25 mouse cellular contexts compared by ENCODE assay signal in the genomic region with DNA sequence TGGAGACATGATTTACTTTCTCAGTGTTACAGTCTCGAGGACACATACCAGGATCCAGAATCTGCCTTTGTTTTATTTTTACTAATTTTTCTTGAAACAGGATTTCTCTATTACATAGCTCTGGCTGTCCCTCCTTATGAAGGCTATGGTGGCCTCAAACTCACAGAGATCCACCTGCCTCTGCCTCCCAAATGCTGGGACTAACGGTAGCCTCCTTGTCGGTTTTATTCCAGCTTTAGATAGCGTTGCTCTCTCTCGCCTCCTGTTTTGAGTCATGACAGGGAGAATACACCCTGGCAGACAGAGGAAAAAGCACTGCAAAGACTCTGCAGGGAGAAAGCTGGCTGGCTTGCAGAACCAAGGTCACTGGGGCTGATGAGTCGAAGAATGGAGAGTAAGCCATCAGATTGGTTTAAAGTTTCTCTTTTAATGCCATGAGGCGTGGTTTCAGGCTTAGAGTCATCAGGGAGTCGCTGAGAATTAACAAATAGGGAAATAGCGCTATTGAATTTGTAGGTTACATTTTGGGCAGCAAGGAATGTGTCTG.
"Had no signal": no experiment of that assay in that cellular context is flagged by ENCODE, and none has a peak within 500 bp of the region (broad histone marks: within the 10 kb centered on the region; RNA-seq: fewer than 3 reads in every experiment).

No protein-coding gene starts in this region.

- H3K9ac ChIP-seq: kidney, embryonic 15.5 days; limb, embryonic 12.5 days; limb, embryonic 15.5 days; liver, embryonic 14.5 days; liver, postnatal 0 days; lung, embryonic 14.5 days; midbrain, embryonic 13.5 days; neural tube, embryonic 13.5 days; stomach, embryonic 15.5 days had no signal

- H3K4me2 ChIP-seq: kidney, embryonic 15.5 days; limb, embryonic 12.5 days; limb, embryonic 15.5 days; liver, embryonic 11.5 days; lung, embryonic 14.5 days; midbrain, embryonic 13.5 days; neural tube, embryonic 13.5 days; stomach, embryonic 15.5 days had no signal

- H3K4me3 ChIP-seq: kidney, embryonic 15.5 days; left cerebral cortex, adult 2 months; limb, embryonic 12.5 days; limb, embryonic 15.5 days; megakaryocyte, embryonic 14.5 days; midbrain, embryonic 10.5 days; midbrain, embryonic 13.5 days; myocyte; neural tube, embryonic 13.5 days; stomach, embryonic 15.5 days had no signal

- H3K4me1 ChIP-seq: kidney, embryonic 15.5 days; limb, embryonic 12.5 days; limb, embryonic 15.5 days; megakaryocyte, embryonic 14.5 days; midbrain, embryonic 10.5 days; midbrain, embryonic 13.5 days; neural tube, embryonic 13.5 days; stomach, embryonic 15.5 days had no signal

- DNase-seq: kidney, postnatal 10 days; kidney, postnatal 36 days; layer of hippocampus, postnatal 36 days; left cerebral cortex, postnatal 4 days; liver, postnatal 0 days; lung, embryonic 14.5 days; lung, postnatal 10 days; lung, postnatal 36 days; retina, postnatal 1 day; right cerebral cortex, postnatal 25 days; spleen, adult 18-20 months; thymus, postnatal 25 days had no signal

- H3K9me3 ChIP-seq: kidney, embryonic 15.5 days; limb, embryonic 12.5 days; limb, embryonic 15.5 days; megakaryocyte, embryonic 14.5 days; midbrain, embryonic 10.5 days; midbrain, embryonic 13.5 days; neural tube, embryonic 13.5 days; stomach, embryonic 15.5 days had no signal

- H3K27me3 ChIP-seq: kidney, embryonic 15.5 days; limb, embryonic 12.5 days; limb, embryonic 15.5 days; midbrain, embryonic 13.5 days; stomach, embryonic 15.5 days had no signal

- H3K27ac ChIP-seq: kidney, embryonic 15.5 days; left cerebral cortex, adult 2 months; limb, embryonic 12.5 days; limb, embryonic 15.5 days; liver, embryonic 14.5 days; midbrain, embryonic 10.5 days; midbrain, embryonic 13.5 days; neural tube, embryonic 13.5 days; stomach, embryonic 15.5 days had no signal

- ATAC-seq: liver, postnatal 0 days; midbrain, embryonic 13.5 days; midbrain, embryonic 16.5 days had no signal

- H3K36me3 ChIP-seq: kidney, embryonic 15.5 days; limb, embryonic 12.5 days; limb, embryonic 15.5 days; midbrain, embryonic 10.5 days; midbrain, embryonic 13.5 days; neural tube, embryonic 13.5 days; stomach, embryonic 15.5 days had no signal
